Mouse (Mus musculus) liver, adult 2 months (tissue): ENCODE results near the gene Stambpl1. TPM values are rescaled to one million over a fixed set of nuclear protein-coding genes. Genes with fewer than 3 reads are reported as not detected.

Experiments used
- DNase-seq: peaks from one replicate; pipeline ENCODE4 v3.0.0-alpha.2; 2011; ENCODE audit warnings: low read depth, low spot score; ENCODE audit errors: extremely low read depth
- H3K27ac ChIP-seq: fragments of 200-500 bp; replicated peaks from 2 replicates; pipeline ENCODE4 v1.5.1; 2012; ENCODE audit warnings: low read depth, mild to moderate bottlenecking, control low read depth, inconsistent platforms, low read length; ENCODE audit not compliant: insufficient read depth
- H3K27me3 ChIP-seq: fragments of 200-500 bp; 2 replicates; pipeline ENCODE4 v1.6.1; 2012; ENCODE audit warnings: mild to moderate bottlenecking, moderate library complexity, low read length, inconsistent platforms; ENCODE audit not compliant: control insufficient read depth, insufficient read depth
- H3K36me3 ChIP-seq: fragments of 200-500 bp; 2 replicates; pipeline ENCODE4 v1.6.1; 2012; ENCODE audit warnings: low read length, inconsistent platforms; ENCODE audit not compliant: control insufficient read depth, insufficient read depth
- H3K4me1 ChIP-seq: fragments of 200-500 bp; 2 replicates; pipeline ENCODE4 v1.6.1; 2011; ENCODE audit warnings: low read length; ENCODE audit not compliant: control insufficient read depth, insufficient read depth
- H3K4me3 ChIP-seq: fragments of 200-500 bp; 2 replicates; pipeline ENCODE4 v1.5.1; 2011; ENCODE audit warnings: low read depth, mild to moderate bottlenecking, control low read depth, low read length, moderate library complexity; ENCODE audit not compliant: insufficient read depth
- H3K79me2 ChIP-seq: fragments of 200-500 bp; 2 replicates; pipeline ENCODE4 v1.6.1; 2012; ENCODE audit warnings: inconsistent platforms, mild to moderate bottlenecking, low read length, moderate library complexity; ENCODE audit not compliant: control insufficient read depth, insufficient read depth
- H3K9ac ChIP-seq: fragments of 200-500 bp; 2 replicates; pipeline ENCODE4 v1.6.1; 2012; ENCODE audit warnings: low read depth, mild to moderate bottlenecking, control low read depth, inconsistent platforms, low read length
- CTCF ChIP-seq: fragments of 200-500 bp; IDR thresholded peaks from 2 replicates; pipeline ENCODE4 v1.5.1; 2011; ENCODE audit warnings: low read depth, low read length, control low read depth
- POLR2A ChIP-seq: fragments of 200-500 bp; IDR thresholded peaks from 2 replicates; pipeline ENCODE4 v1.6.1; 2011; ENCODE audit warnings: low read length, control low read depth; ENCODE audit not compliant: insufficient read depth; ENCODE audit errors: extremely low read depth
- WGBS: fragments of 180-500 bp; shearing (Covaris S2); methylation state at CpG from one replicate; pipeline ENCODE4 v1.1.7; 2018; 5-methylcytosine and 5-hydroxymethylcytosine counted together
- polyA plus RNA-seq: library from polyadenylated mRNA; depleted of rRNA; stranded (reverse); fragments of >200 nt; gene quantifications from 2 replicates; pipeline ENCODE4 v1.2.3, GENCODE M21; 2012
- total RNA-seq: library from RNA; depleted of rRNA; stranded (reverse); fragments of >200 nt; gene quantifications from 2 replicates; pipeline ENCODE4 v1.2.3, GENCODE M21; 2014

Gene Stambpl1
- total and polyA plus RNA-seq, 2 experiments: 0.77 to 2.1 TPM

GRCm38 (mm10) chr19:34254880-34255681 lies 63.1 kb downstream of the Stambpl1 start, which contains the start of gene Acta2:
TSS of gene Acta2 (minus strand) at chr19:34255590.
- DNase-seq: no peak
- no peak within 1 kb of the TSS for H3K4me3 ChIP-seq
- 77% methylated on average over 16 of the region's 16 CpGs for WGBS

GRCm38 (mm10) chr19:34256149-34256548 lies 64.1 kb downstream of the Stambpl1 start:
- Histone ChIP-seq H3K4me1 (no peaks in the 10 kb centered on the region), H3K27me3 (no peaks in the 10 kb centered on the region; the same call in 1 of the 2 replicates), H3K4me3 (no peak overlapping the region), H3K9ac (no peak overlapping the region), H3K36me3 (no peaks in the 10 kb centered on the region), H3K27ac (no peak overlapping the region), H3K79me2 (no peaks in the 10 kb centered on the region)
- DNase-seq: no peak
- 80% methylated on average over 5 of the region's 5 CpGs for WGBS
- TF ChIP-seq POLR2A (no peak), CTCF (no peak)

More at GRCm38 (mm10) chr19:34254880-34255681, 63.1 kb downstream of the Stambpl1 start, which contains the start of gene Acta2:
- Histone ChIP-seq H3K79me2 (no peaks in the 10 kb centered on the region), H3K27ac (no peak within 1 kb of the TSS), H3K9ac (no peak within 1 kb of the TSS), H3K36me3 (no peaks in the 10 kb centered on the region), H3K27me3 (no peaks in the 10 kb centered on the region; the same call in 1 of the 2 replicates), H3K4me1 (no peaks in the 10 kb centered on the region)
- TF ChIP-seq CTCF (no peak), POLR2A (no peak)

- Histone ChIP-seq H3K9ac (no peak overlapping the region), H3K36me3 (no peaks in the 10 kb centered on the region), H3K27me3 (no peaks in the 10 kb centered on the region; the same call in 1 of the 2 replicates), H3K79me2 (no peaks in the 10 kb centered on the region), H3K4me3 (no peak overlapping the region), H3K4me1 (no peaks in the 10 kb centered on the region), H3K27ac (no peak overlapping the region)
- TF ChIP-seq CTCF (no peak), POLR2A (no peak)
- WGBS: 93% methylated on average over 2 of the region's 2 CpGs
- DNase-seq: no peak
Observed at GRCm38 (mm10) chr19:34256936-34257335, 64.9 kb downstream of the Stambpl1 start.

- TF ChIP-seq CTCF (no peak), POLR2A (no peak)
- Histone ChIP-seq H3K4me3 (no peak overlapping the region), H3K9ac (no peak overlapping the region), H3K4me1 (no peaks in the 10 kb centered on the region; the same call in 1 of the 2 replicates), H3K79me2 (no peaks in the 10 kb centered on the region), H3K36me3 (no peaks in the 10 kb centered on the region), H3K27ac (no peak overlapping the region), H3K27me3 (no peaks in the 10 kb centered on the region)
- WGBS: 80% methylated on average over 2 of the region's 2 CpGs
- no peak for DNase-seq
Observed at GRCm38 (mm10) chr19:34262273-34262974, 70.4 kb downstream of the Stambpl1 start.

- no peak overlapping the region for H3K27ac ChIP-seq
- TF ChIP-seq CTCF: no peak
- no peak for TF ChIP-seq POLR2A
Observed at GRCm38 (mm10) chr19:34265604-34266193, 73.7 kb downstream of the Stambpl1 start.

More at GRCm38 (mm10) chr19:34265604-34266193, 73.7 kb downstream of the Stambpl1 start:
- H3K4me3 ChIP-seq: no peak overlapping the region
- H3K27me3 ChIP-seq: no peaks in the 10 kb centered on the region
- no peak overlapping the region for H3K9ac ChIP-seq
- no peaks in the 10 kb centered on the region for H3K36me3 ChIP-seq
- WGBS: 72% methylated on average over 5 of the region's 5 CpGs
- DNase-seq: no peak
- no peaks in the 10 kb centered on the region; the same call in 1 of the 2 replicates for H3K4me1 ChIP-seq
- no peaks in the 10 kb centered on the region for H3K79me2 ChIP-seq
